Mouse (Mus musculus) kidney, embryonic 15.5 days (tissue): ENCODE data around the gene Cyp8b1. TPM values are rescaled to one million over a fixed set of nuclear protein-coding genes. Genes with fewer than 3 reads are reported as not detected.

Source experiments
- ATAC-seq: fragments of 200-750 bp; cut with Nextera tagmentation; replicated peaks from 2 replicates; pipeline ENCODE4 v1.8.0; 2017; ENCODE audit warnings: moderate TSS enrichment; ENCODE audit not compliant: low FRiP score
- H3K27ac ChIP-seq: fragments of 300-500 bp; sonication (generic); 2 replicates; pipeline ENCODE4 v1.5.1; 2015; ENCODE audit warnings: mild to moderate bottlenecking, inconsistent platforms
- H3K27me3 ChIP-seq: fragments of 300-500 bp; sonication (generic); 2 replicates; pipeline ENCODE4 v1.6.1; 2015; ENCODE audit warnings: inconsistent platforms
- H3K36me3 ChIP-seq: fragments of 300-500 bp; sonication (generic); 2 replicates; pipeline ENCODE4 v1.6.1; 2015; ENCODE audit warnings: inconsistent platforms
- H3K4me1 ChIP-seq: fragments of 300-500 bp; sonication (generic); 2 replicates; pipeline ENCODE4 v1.6.1; 2015; ENCODE audit warnings: inconsistent platforms
- H3K4me2 ChIP-seq: fragments of 300-500 bp; sonication (generic); 2 replicates; pipeline ENCODE4 v1.6.1; 2015; ENCODE audit warnings: moderate library complexity, mild to moderate bottlenecking, inconsistent platforms
- H3K4me3 ChIP-seq: fragments of 300-500 bp; sonication (generic); replicated peaks from 2 replicates; pipeline ENCODE4 v1.5.1; 2015; ENCODE audit warnings: mild to moderate bottlenecking, inconsistent platforms
- H3K9ac ChIP-seq: fragments of 300-500 bp; sonication (generic); 2 replicates; pipeline ENCODE4 v1.6.1; 2015; ENCODE audit warnings: mild to moderate bottlenecking, inconsistent platforms
- H3K9me3 ChIP-seq: fragments of 300-500 bp; sonication (generic); replicated peaks from 2 replicates; pipeline ENCODE4 v1.6.1; 2016; ENCODE audit warnings: inconsistent platforms
- WGBS: fragments of 180-500 bp; shearing (Covaris S2); methylation state at CpG from one replicate; pipeline ENCODE4 v1.1.7; 2015; ENCODE audit warnings: mixed read lengths; 5-methylcytosine and 5-hydroxymethylcytosine counted together
- polyA plus RNA-seq: library from polyadenylated mRNA; unstranded; fragments of >200 nt; fragmentation: Nextera tagmentation; extraction: Ambion mirVana; gene quantifications from 2 replicates; pipeline ENCODE4 v1.2.1, GENCODE M21; 2015

The Cyp8b1 gene
- 0.10 TPM in 1 of 2 replicates, not detected in the other for polyA plus RNA-seq

- H3K36me3 ChIP-seq: no peaks in the 10 kb centered on the region
- H3K27ac ChIP-seq: no peak within 1 kb of the TSS
- H3K4me3 ChIP-seq: no peak within 1 kb of the TSS
- no peaks in the 10 kb centered on the region for H3K4me1 ChIP-seq
- no peaks in the 10 kb centered on the region for H3K9me3 ChIP-seq
- no peak within 1 kb of the TSS for H3K9ac ChIP-seq
- ATAC-seq: no peak
- H3K27me3 ChIP-seq: peaks cover 3% of the 10 kb centered on the region; the same call in 1 of the 2 replicates
- H3K4me2 ChIP-seq: no peak within 1 kb of the TSS
- 74% methylated on average over 8 of the region's 8 CpGs for WGBS
Measured at GRCm38 (mm10) chr9:121916102-121916501, at the start of gene Cyp8b1. TSS of gene Cyp8b1 (minus strand) at chr9:121916305.

- ATAC-seq: no peak
- H3K4me2 ChIP-seq: no peak overlapping the region
- H3K27me3 ChIP-seq: no peaks in the 10 kb centered on the region
- WGBS: 91% methylated on average over 7 of the region's 7 CpGs
- no peak overlapping the region for H3K4me3 ChIP-seq
- 0 out of 2 replicates have a peak, but pooled peaks cover under 1% of the 10 kb centered on the region for H3K4me1 ChIP-seq
- no peak overlapping the region for H3K27ac ChIP-seq
- no peak overlapping the region for H3K9ac ChIP-seq
- H3K9me3 ChIP-seq: no peaks in the 10 kb centered on the region
- no peaks in the 10 kb centered on the region for H3K36me3 ChIP-seq
Measured at GRCm38 (mm10) chr9:121964941-121965340, 48.8 kb upstream of the Cyp8b1 start.

GRCm38 (mm10) chr9:121959966-121960635 lies 44.0 kb upstream of the Cyp8b1 start:
- H3K9me3 ChIP-seq: no peaks in the 10 kb centered on the region
- no peak overlapping the region for H3K4me3 ChIP-seq
- H3K9ac ChIP-seq: no peak overlapping the region
- H3K36me3 ChIP-seq: no peaks in the 10 kb centered on the region
- WGBS: 46% methylated on average over 7 of the region's 7 CpGs
- H3K27me3 ChIP-seq: no peaks in the 10 kb centered on the region
- H3K4me1 ChIP-seq: no peaks in the 10 kb centered on the region
- no peak for ATAC-seq
- H3K27ac ChIP-seq: no peak overlapping the region
- H3K4me2 ChIP-seq: no peak overlapping the region

DNA sequence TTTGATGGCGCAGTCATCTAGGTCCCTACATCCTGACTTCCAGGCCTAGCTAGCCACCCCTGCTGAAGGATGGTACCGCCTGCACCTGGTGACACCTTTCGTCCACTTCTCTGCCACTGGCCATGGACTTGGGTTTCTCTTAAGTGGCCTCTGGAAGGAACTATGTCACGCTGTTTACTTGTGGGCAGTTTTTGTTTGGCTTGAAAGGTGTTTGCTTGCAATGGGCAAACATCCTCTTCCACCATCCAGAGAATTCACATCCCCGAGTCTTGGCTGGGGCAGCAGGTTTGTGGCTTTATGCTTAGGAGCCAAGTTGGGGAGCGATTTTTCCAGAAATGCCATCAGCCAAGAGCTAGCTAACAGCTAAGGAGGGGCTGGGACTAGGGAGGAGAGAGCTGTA lies 36.5 kb upstream of the Cyp8b1 start:
- Histone ChIP-seq H3K27me3 (no peaks in the 10 kb centered on the region), H3K27ac (no peak overlapping the region), H3K9me3 (no peaks in the 10 kb centered on the region), H3K4me2 (no peak overlapping the region), H3K36me3 (no peaks in the 10 kb centered on the region), H3K9ac (no peak overlapping the region), H3K4me1 (peaks cover 18% of the 10 kb centered on the region), H3K4me3 (no peak overlapping the region)
- 85% methylated on average over 6 of the region's 6 CpGs for WGBS
- no peak for ATAC-seq

- Histone ChIP-seq H3K4me2 (peak overlapping the region; percentile 54), H3K4me3 (peak overlapping the region; percentile 29), H3K9me3 (no peaks in the 10 kb centered on the region), H3K9ac (0 out of 2 replicates have a peak overlapping the region, but pooled peaks have one; percentile 36), H3K27me3 (no peaks in the 10 kb centered on the region), H3K36me3 (no peaks in the 10 kb centered on the region), H3K4me1 (peaks cover 18% of the 10 kb centered on the region), H3K27ac (peak overlapping the region; percentile 32; the same call in 1 of the 2 replicates)
- WGBS: 37% methylated on average over 4 of the region's 4 CpGs
- ATAC-seq: peak; percentile 28; the same call in 1 of the 2 replicates
Measured at GRCm38 (mm10) chr9:121951114-121951423, 35.0 kb upstream of the Cyp8b1 start.

DNA sequence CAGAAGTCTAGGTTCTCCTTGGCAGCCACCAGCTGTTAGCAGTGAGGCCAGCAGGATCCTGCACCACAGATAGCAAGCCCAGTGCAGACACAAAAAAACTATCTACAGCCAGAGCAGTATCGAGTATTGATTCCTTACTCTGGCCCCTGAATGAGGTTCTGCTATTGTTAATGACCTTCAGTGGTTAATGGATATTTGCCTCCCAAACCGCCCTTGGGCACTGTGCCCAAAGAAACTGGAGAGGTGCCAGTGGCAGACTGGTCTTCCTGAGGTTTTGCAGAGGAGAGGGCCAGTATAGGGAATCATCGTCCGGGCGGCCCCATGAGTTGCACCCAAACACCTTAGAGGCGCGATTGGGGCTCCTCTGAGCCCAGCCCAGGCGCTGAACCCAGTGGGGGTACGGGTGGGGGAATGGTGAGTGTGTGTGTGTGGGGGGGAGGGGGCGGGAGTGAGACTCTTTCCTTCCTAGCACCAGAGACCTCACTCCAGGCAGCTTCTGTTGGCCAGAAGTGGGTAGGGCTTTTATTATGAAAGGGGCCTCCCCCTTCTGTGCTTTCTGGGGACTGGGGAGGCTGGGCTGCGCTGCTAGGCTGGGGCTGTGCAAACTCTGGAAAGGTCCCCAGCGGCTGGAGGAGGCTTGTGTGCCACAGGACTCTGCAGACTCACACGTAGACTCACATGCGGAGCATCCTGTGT lies 34.5 kb upstream of the Cyp8b1 start, which contains the start of gene Fam198a:
TSS of gene Fam198a (plus strand) at position 571 of the 696 bp plus-strand sequence.
- ATAC-seq: peak; percentile 86
- Histone ChIP-seq H3K36me3 (no peaks in the 10 kb centered on the region), H3K27me3 (no peaks in the 10 kb centered on the region), H3K9ac (peak within 1 kb of the TSS; percentile 39; the same call in 1 of the 2 replicates), H3K9me3 (no peaks in the 10 kb centered on the region), H3K27ac (peak within 1 kb of the TSS; percentile 76), H3K4me3 (peak within 1 kb of the TSS; percentile 29), H3K4me1 (peaks cover 18% of the 10 kb centered on the region), H3K4me2 (peak within 1 kb of the TSS; percentile 54)
- 7% methylated on average over 14 of the region's 14 CpGs for WGBS

- Histone ChIP-seq H3K27me3 (no peaks in the 10 kb centered on the region), H3K4me2 (no peak overlapping the region), H3K4me1 (peaks cover 18% of the 10 kb centered on the region), H3K9ac (no peak overlapping the region), H3K27ac (no peak overlapping the region), H3K9me3 (no peaks in the 10 kb centered on the region), H3K4me3 (no peak overlapping the region), H3K36me3 (no peaks in the 10 kb centered on the region)
- 72% methylated on average over 4 of the region's 4 CpGs for WGBS
- no peak for ATAC-seq
Measured at GRCm38 (mm10) chr9:121948431-121948830, 32.3 kb upstream of the Cyp8b1 start.

DNA sequence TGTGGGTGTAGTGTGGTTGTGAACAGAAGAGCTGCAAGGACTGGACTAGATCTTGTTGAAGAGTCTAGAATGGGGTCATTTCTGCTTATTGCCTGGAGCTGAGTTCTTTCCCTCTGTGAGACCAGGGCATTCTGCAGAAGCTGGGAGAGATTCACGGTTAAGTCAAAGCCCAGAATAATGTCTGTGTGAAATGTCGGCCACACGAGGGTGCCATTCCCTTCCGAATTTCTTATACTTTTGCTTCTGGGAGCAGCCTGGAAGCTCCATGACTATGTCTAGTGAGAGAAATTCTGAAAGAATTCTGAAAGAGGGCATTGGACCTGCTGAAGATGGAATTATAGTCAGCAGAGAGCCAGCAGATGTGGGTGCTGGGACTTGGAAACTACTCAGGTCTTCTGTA lies 31.7 kb upstream of the Cyp8b1 start:
- Histone ChIP-seq H3K27ac (no peak overlapping the region), H3K4me3 (no peak overlapping the region), H3K9me3 (no peaks in the 10 kb centered on the region), H3K9ac (no peak overlapping the region), H3K27me3 (no peaks in the 10 kb centered on the region), H3K4me2 (no peak overlapping the region), H3K36me3 (no peaks in the 10 kb centered on the region), H3K4me1 (peaks cover 18% of the 10 kb centered on the region)
- 12% methylated on average over 4 of the region's 4 CpGs for WGBS
- ATAC-seq: no peak

- no peak overlapping the region for H3K27ac ChIP-seq
- H3K9me3 ChIP-seq: no peaks in the 10 kb centered on the region
- no peak for ATAC-seq
- no peak overlapping the region for H3K9ac ChIP-seq
- H3K4me3 ChIP-seq: no peak overlapping the region
- no peaks in the 10 kb centered on the region for H3K36me3 ChIP-seq
- no peak overlapping the region for H3K4me2 ChIP-seq
- no peaks in the 10 kb centered on the region for H3K4me1 ChIP-seq
- no peaks in the 10 kb centered on the region for H3K27me3 ChIP-seq
- 79% methylated on average over 3 of the region's 3 CpGs for WGBS
Measured at GRCm38 (mm10) chr9:121943628-121944027, 27.5 kb upstream of the Cyp8b1 start.

- Histone ChIP-seq H3K4me2 (no peak overlapping the region), H3K4me1 (no peaks in the 10 kb centered on the region), H3K9ac (no peak overlapping the region), H3K4me3 (no peak overlapping the region), H3K9me3 (no peaks in the 10 kb centered on the region), H3K27ac (no peak overlapping the region), H3K27me3 (no peaks in the 10 kb centered on the region), H3K36me3 (no peaks in the 10 kb centered on the region)
- 85% methylated on average over 3 of the region's 3 CpGs for WGBS
- ATAC-seq: no peak
Measured at GRCm38 (mm10) chr9:121943005-121943404, 26.9 kb upstream of the Cyp8b1 start.

- H3K27ac ChIP-seq: no peak overlapping the region
- H3K36me3 ChIP-seq: no peaks in the 10 kb centered on the region
- no peaks in the 10 kb centered on the region for H3K27me3 ChIP-seq
- peak; percentile 67 for ATAC-seq
- peak overlapping the region; percentile 50 for H3K4me2 ChIP-seq
- no peaks in the 10 kb centered on the region for H3K4me1 ChIP-seq
- peak overlapping the region; percentile 46 for H3K4me3 ChIP-seq
- H3K9me3 ChIP-seq: no peaks in the 10 kb centered on the region
- peak overlapping the region; percentile 40; the same call in 1 of the 2 replicates for H3K9ac ChIP-seq
- WGBS: 61% methylated on average over 21 of the region's 21 CpGs
Measured at GRCm38 (mm10) chr9:121937944-121938355, 21.8 kb upstream of the Cyp8b1 start.

DNA sequence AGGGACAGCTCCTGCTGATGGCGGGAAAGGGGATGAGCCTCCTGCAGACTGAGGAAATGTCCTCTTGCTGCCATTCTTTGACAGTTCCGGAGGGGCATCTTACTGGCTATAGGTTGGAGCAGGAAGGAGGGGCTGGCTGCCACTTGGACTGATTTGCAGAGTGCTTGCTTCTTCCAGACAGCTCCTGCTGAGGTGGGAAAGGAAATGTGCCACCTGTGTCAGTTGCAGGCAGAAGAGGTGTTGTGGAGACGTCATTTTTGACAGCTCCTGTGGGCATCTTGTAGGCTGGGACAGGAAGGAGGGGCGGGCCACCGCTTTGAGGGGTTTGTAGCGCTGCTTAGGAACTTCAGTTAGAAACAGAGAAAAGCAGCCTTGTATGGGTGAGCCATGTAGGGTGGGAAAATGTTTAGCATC lies 21.4 kb upstream of the Cyp8b1 start:
- no peak overlapping the region for H3K9ac ChIP-seq

More for the DNA sequence above, 21.4 kb upstream of the Cyp8b1 start:
- no peaks in the 10 kb centered on the region for H3K36me3 ChIP-seq
- ATAC-seq: peak; percentile 52
- WGBS: 59% methylated on average over 6 of the region's 6 CpGs
- peak overlapping the region; percentile 50 for H3K4me2 ChIP-seq
- no peaks in the 10 kb centered on the region for H3K27me3 ChIP-seq
- H3K27ac ChIP-seq: no peak overlapping the region
- no peaks in the 10 kb centered on the region for H3K9me3 ChIP-seq
- peak overlapping the region; percentile 46 for H3K4me3 ChIP-seq
- H3K4me1 ChIP-seq: no peaks in the 10 kb centered on the region
